In the genomic region with DNA sequence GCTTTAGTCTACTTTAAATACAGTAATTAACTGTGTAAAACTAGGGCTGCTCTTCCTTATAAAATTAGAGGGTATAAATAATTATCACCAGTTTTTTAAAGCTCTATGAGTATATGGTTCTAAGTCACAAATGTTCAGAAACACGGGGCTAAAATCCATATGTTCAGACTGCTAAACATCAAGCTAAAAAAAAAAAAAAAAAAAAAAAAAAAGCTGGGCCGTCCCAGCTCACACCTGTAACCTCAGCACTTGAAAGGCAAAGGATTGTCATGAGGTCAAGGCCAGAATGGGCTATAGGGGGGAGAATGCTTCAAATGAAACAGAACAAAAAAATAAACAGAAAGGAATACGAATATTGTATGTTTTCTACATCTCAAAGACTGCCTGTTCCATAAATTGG, we compare ENCODE assay signal across 8 mouse cellular contexts. TPM values are rescaled to one million over a fixed set of nuclear protein-coding genes. Genes with fewer than 3 reads are reported as not detected.
DNase-seq lines count a peak whose midpoint lies in the region; ATAC-seq and TF ChIP-seq lines count a peak whose summit lies in the region.

No protein-coding gene starts in this region.

- 22% methylated on average over 3 of the region's 3 CpGs for WGBS in kidney, postnatal 0 days
- WGBS in embryonic facial prominence, embryonic 10.5 days, result 24% methylated on average over 3 of the region's 3 CpGs
- WGBS in hindbrain, postnatal 0 days, result 14% methylated on average over 3 of the region's 3 CpGs
- 27% methylated on average over 3 of the region's 3 CpGs for WGBS in midbrain, postnatal 0 days

- peak overlapping the region; percentile 50 for H3K4me2 ChIP-seq in kidney, postnatal 0 days (ENCODE audit: low read length)
- H3K4me2 ChIP-seq in hindbrain, postnatal 0 days (ENCODE audit: low read depth, low read length), result peak overlapping the region; percentile 59
- H3K4me2 ChIP-seq in midbrain, postnatal 0 days (ENCODE audit: low read depth, low read length, poor library complexity, severe bottlenecking), result peak overlapping the region; percentile 53

- H3K4me3 ChIP-seq in kidney, postnatal 0 days (replicated peaks; ENCODE audit: low read depth, low read length), result peak overlapping the region; percentile 55
- H3K4me3 ChIP-seq in embryonic facial prominence, embryonic 10.5 days, result peak overlapping the region; percentile 67
- peak overlapping the region; percentile 59 for H3K4me3 ChIP-seq in hindbrain, postnatal 0 days (ENCODE audit: low read length)
- peak overlapping the region; percentile 51 for H3K4me3 ChIP-seq in midbrain, postnatal 0 days (ENCODE audit: low read depth, low read length)

- no peak for DNase-seq in kidney, postnatal 0 days (ENCODE audit: low spot score)
- no peak for DNase-seq in kidney, postnatal 36 days
- DNase-seq in embryonic facial prominence, embryonic 10.5 days (ENCODE audit: low spot score), result no peak
- no peak for DNase-seq in hindbrain, postnatal 0 days (ENCODE audit: low spot score)
- DNase-seq in midbrain, postnatal 0 days (ENCODE audit: low spot score), result no peak
- no peak for DNase-seq in urinary bladder, adult 2 months (ENCODE audit: low spot score)
- no peak for DNase-seq in gastrocnemius, adult 8-10 months (ENCODE audit: low spot score in 2 of 2)
- DNase-seq in gastrocnemius, adult 18-20 months (ENCODE audit: low spot score), result no peak

- H3K27me3 ChIP-seq in kidney, postnatal 0 days (ENCODE audit: insufficient read depth, low read length), result no peaks in the 10 kb centered on the region
- peaks cover 11% of the 10 kb centered on the region; the same call in 1 of the 2 replicates for H3K27me3 ChIP-seq in embryonic facial prominence, embryonic 10.5 days (replicated peaks; ENCODE audit: low read depth, poor library complexity, severe bottlenecking)
- no peaks in the 10 kb centered on the region for H3K27me3 ChIP-seq in hindbrain, postnatal 0 days (ENCODE audit: insufficient read depth, low read length)
- H3K27me3 ChIP-seq in midbrain, postnatal 0 days (ENCODE audit: insufficient read depth, low read length), result no peaks in the 10 kb centered on the region

- H3K36me3 ChIP-seq in kidney, postnatal 0 days (ENCODE audit: insufficient read depth, low read length), result no peaks in the 10 kb centered on the region
- H3K36me3 ChIP-seq in embryonic facial prominence, embryonic 10.5 days (replicated peaks), result peaks cover 6% of the 10 kb centered on the region; the same call in 1 of the 2 replicates
- no peaks in the 10 kb centered on the region for H3K36me3 ChIP-seq in hindbrain, postnatal 0 days (ENCODE audit: insufficient read depth, low read length)
- H3K36me3 ChIP-seq in midbrain, postnatal 0 days (ENCODE audit: insufficient read depth, low read length), result no peaks in the 10 kb centered on the region

- H3K9ac ChIP-seq in kidney, postnatal 0 days (ENCODE audit: low read depth, low read length), result peak overlapping the region; percentile 63; the same call in 1 of the 2 replicates
- H3K9ac ChIP-seq in hindbrain, postnatal 0 days (replicated peaks; ENCODE audit: low read length), result peak overlapping the region; percentile 38; the same call in 1 of the 2 replicates
- H3K9ac ChIP-seq in midbrain, postnatal 0 days (replicated peaks; ENCODE audit: low read length, poor library complexity, severe bottlenecking), result no peak overlapping the region

- H3K4me1 ChIP-seq in kidney, postnatal 0 days (replicated peaks; ENCODE audit: insufficient read depth, low read length), result no peaks in the 10 kb centered on the region
- H3K4me1 ChIP-seq in embryonic facial prominence, embryonic 10.5 days, result peaks cover 5% of the 10 kb centered on the region
- no peaks in the 10 kb centered on the region for H3K4me1 ChIP-seq in hindbrain, postnatal 0 days (ENCODE audit: insufficient read depth, low read length)
- H3K4me1 ChIP-seq in midbrain, postnatal 0 days (ENCODE audit: insufficient read depth, low read length), result no peaks in the 10 kb centered on the region

- H3K9me3 ChIP-seq in kidney, postnatal 0 days (replicated peaks; ENCODE audit: low read length), result no peaks in the 10 kb centered on the region
- no peaks in the 10 kb centered on the region for H3K9me3 ChIP-seq in embryonic facial prominence, embryonic 10.5 days
- no peaks in the 10 kb centered on the region for H3K9me3 ChIP-seq in hindbrain, postnatal 0 days (ENCODE audit: low read length)
- no peaks in the 10 kb centered on the region for H3K9me3 ChIP-seq in midbrain, postnatal 0 days (ENCODE audit: low read length)

- no peak overlapping the region for H3K27ac ChIP-seq in kidney, postnatal 0 days
- H3K27ac ChIP-seq in embryonic facial prominence, embryonic 10.5 days (replicated peaks), result no peak overlapping the region
- no peak overlapping the region for H3K27ac ChIP-seq in hindbrain, postnatal 0 days
- H3K27ac ChIP-seq in midbrain, postnatal 0 days (ENCODE audit: low read depth, low read length), result no peak overlapping the region

- no peak for ATAC-seq in kidney, postnatal 0 days (replicated peaks; ENCODE audit: low FRiP score, low read depth)
- ATAC-seq in hindbrain, postnatal 0 days, result no peak
- no peak for ATAC-seq in midbrain, postnatal 0 days (ENCODE audit: low FRiP score)

- no peak for TF ChIP-seq CTCF in kidney, postnatal 0 days (IDR thresholded peaks at IDR 0.05; ENCODE audit: low read depth)
- no peak for TF ChIP-seq CTCF in hindbrain, postnatal 0 days (IDR thresholded peaks at IDR 0.05; ENCODE audit: low read depth)
- no peak for TF ChIP-seq CTCF in midbrain, postnatal 0 days (IDR thresholded peaks at IDR 0.05)

RNA-seq across cellular contexts. Expression of a gene that starts 0.9 kb away (rescaled TPM):
- 47.4 and 50.8 TPM in 2 replicates for polyA plus RNA-seq in kidney, postnatal 0 days (2015; fragmentation: Nextera tagmentation; extraction: Ambion mirVana)
- 47.9 and 49.8 TPM in 2 replicates for polyA plus RNA-seq in embryonic facial prominence, embryonic 10.5 days (2016; fragmentation: Nextera tagmentation; extraction: Ambion mirVana)
- 18.2 and 22.2 TPM in 2 replicates for total RNA-seq in hindbrain, postnatal 0 days (2014; rRNA removed)
- 14.5 and 18.2 TPM in 2 replicates for polyA plus RNA-seq in hindbrain, postnatal 0 days (2015; fragmentation: Nextera tagmentation; extraction: Ambion mirVana)
- total RNA-seq in midbrain, postnatal 0 days (2014; rRNA removed), result 16.5 and 23.6 TPM in 2 replicates
- 14.5 and 14.8 TPM in 2 replicates for polyA plus RNA-seq in midbrain, postnatal 0 days (2015; fragmentation: Nextera tagmentation; extraction: Ambion mirVana)
- 18.6 and 20.4 TPM in 2 replicates for polyA plus RNA-seq in urinary bladder, adult 2 months (2012; rRNA removed)
- 10 to 100 TPM; 26.7 to 31.0 (median 30.4) TPM for total RNA-seq in gastrocnemius, adult 8-10 months (2022)
- total RNA-seq in gastrocnemius, adult 18-20 months (2021), result 10 to 100 TPM; 26.5 to 27.0 TPM

RNA-seq across cellular contexts. Expression of a gene that starts 4.7 kb away (rescaled TPM):
- polyA plus RNA-seq in kidney, postnatal 0 days (2015; fragmentation: Nextera tagmentation; extraction: Ambion mirVana), result 754 and 861 TPM in 2 replicates
- 346 and 350 TPM in 2 replicates for polyA plus RNA-seq in embryonic facial prominence, embryonic 10.5 days (2016; fragmentation: Nextera tagmentation; extraction: Ambion mirVana)
- total RNA-seq in hindbrain, postnatal 0 days (2014; rRNA removed), result 199 and 280 TPM in 2 replicates
- 512 and 522 TPM in 2 replicates for polyA plus RNA-seq in hindbrain, postnatal 0 days (2015; fragmentation: Nextera tagmentation; extraction: Ambion mirVana)
- total RNA-seq in midbrain, postnatal 0 days (2014; rRNA removed), result 205 and 219 TPM in 2 replicates
- 481 and 513 TPM in 2 replicates for polyA plus RNA-seq in midbrain, postnatal 0 days (2015; fragmentation: Nextera tagmentation; extraction: Ambion mirVana)
- 213 and 279 TPM in 2 replicates for polyA plus RNA-seq in urinary bladder, adult 2 months (2012; rRNA removed)
- total RNA-seq in gastrocnemius, adult 8-10 months (2022), result 100 to 1,000 TPM; 752 to 895 (median 837) TPM
- total RNA-seq in gastrocnemius, adult 18-20 months (2021), result 100 to 1,000 TPM; 834 to 889 TPM

RNA-seq across cellular contexts. Expression of a gene that starts 16.3 kb away (rescaled TPM):
- 20.7 and 21.0 TPM in 2 replicates for polyA plus RNA-seq in kidney, postnatal 0 days (2015; fragmentation: Nextera tagmentation; extraction: Ambion mirVana)
- 24.7 and 25.9 TPM in 2 replicates for polyA plus RNA-seq in embryonic facial prominence, embryonic 10.5 days (2016; fragmentation: Nextera tagmentation; extraction: Ambion mirVana)
- total RNA-seq in hindbrain, postnatal 0 days (2014; rRNA removed), result 8.6 and 9.9 TPM in 2 replicates
- 7.0 and 7.5 TPM in 2 replicates for polyA plus RNA-seq in hindbrain, postnatal 0 days (2015; fragmentation: Nextera tagmentation; extraction: Ambion mirVana)
- 10.0 and 12.2 TPM in 2 replicates for total RNA-seq in midbrain, postnatal 0 days (2014; rRNA removed)
- polyA plus RNA-seq in midbrain, postnatal 0 days (2015; fragmentation: Nextera tagmentation; extraction: Ambion mirVana), result 6.8 and 7.0 TPM in 2 replicates
- polyA plus RNA-seq in urinary bladder, adult 2 months (2012; rRNA removed), result 4.6 and 5.7 TPM in 2 replicates
- total RNA-seq in gastrocnemius, adult 8-10 months (2022), result 1 to 10 TPM; 7.1 to 8.3 (median 7.6) TPM
- total RNA-seq in gastrocnemius, adult 18-20 months (2021), result 1 to 10 TPM; 7.2 to 7.5 TPM
